Mouse (Mus musculus): Measurements from ENCODE around the gene Gpx3.

GRCm38 (mm10) chr11:54906466-54906865 is 4.2 kb downstream of the Gpx3 start:
- TF ChIP-seq CTCF (conservative IDR thresholded peaks at IDR 0.05; ENCODE audit: low read length): no peak
- TF ChIP-seq NANOG (IDR thresholded peaks at IDR 0.05; ENCODE audit: borderline replicate concordance, low read length): no peak
- no peak for TF ChIP-seq POU5F1 (IDR thresholded peaks at IDR 0.05; ENCODE audit: borderline replicate concordance, low read length)

Measured in E14TG2a.4 (cell line).